Mouse (Mus musculus): Measurements from ENCODE around the gene Fbxo48. TPM values are rescaled to one million over a fixed set of nuclear protein-coding genes. Genes with fewer than 3 reads are reported as not detected.

The Fbxo48 gene
- polyA plus RNA-seq, 1 experiment from 2014 or later = 1.1 TPM

GRCm38 (mm10) chr11:16917512-16917911 is 33.7 kb upstream of the Fbxo48 start:
- Histone ChIP-seq H3K27me3 (ENCODE audit: control insufficient read depth, insufficient read depth, low read length) (no peaks in the 10 kb centered on the region), H3K9me3 (ENCODE audit: control insufficient read depth, low read length) (no peaks in the 10 kb centered on the region), H3K9ac (ENCODE audit: low read length) (no peak overlapping the region), H3K27ac (replicated peaks in 1 of 2; ENCODE audit: control insufficient read depth in 1 of 2, insufficient read depth in 1 of 2, low read depth in 2 of 2, low read length in 2 of 2) (no peak overlapping the region), H3K4me1 (ENCODE audit: control insufficient read depth in 2 of 2, insufficient read depth in 2 of 2, low read length in 2 of 2) (0 out of 4 replicates have a peak, but pooled peaks cover 0 to 5% of the 10 kb centered on the region in 2 experiments), H3K36me3 (ENCODE audit: control insufficient read depth, insufficient read depth, low read length) (no peaks in the 10 kb centered on the region), H3K4me3 (ENCODE audit: control insufficient read depth in 1 of 2, insufficient read depth in 1 of 2, low read depth in 1 of 2, low read length in 2 of 2) (no peak overlapping the region), H3K4me2 (ENCODE audit: low read length) (no peak overlapping the region)
- no peak for ATAC-seq (ENCODE audit: insufficient number of reproducible peaks, insufficient read depth, low FRiP score, low read depth)
- 96% methylated on average over 2 of the region's 2 CpGs for WGBS

- no peak overlapping the region for H3K4me3 ChIP-seq (ENCODE audit: control insufficient read depth in 1 of 2, insufficient read depth in 1 of 2, low read depth in 1 of 2, low read length in 2 of 2)
- no peak overlapping the region for H3K27ac ChIP-seq (replicated peaks in 1 of 2; ENCODE audit: control insufficient read depth in 1 of 2, insufficient read depth in 1 of 2, low read depth in 2 of 2, low read length in 2 of 2)
- no peaks in the 10 kb centered on the region for H3K9me3 ChIP-seq (ENCODE audit: control insufficient read depth, low read length)
- no peaks in the 10 kb centered on the region for H3K27me3 ChIP-seq (ENCODE audit: control insufficient read depth, insufficient read depth, low read length)
- H3K4me2 ChIP-seq (ENCODE audit: low read length) = no peak overlapping the region
- H3K9ac ChIP-seq (ENCODE audit: low read length) = no peak overlapping the region
- ATAC-seq (ENCODE audit: insufficient number of reproducible peaks, insufficient read depth, low FRiP score, low read depth) = no peak
- H3K36me3 ChIP-seq (ENCODE audit: control insufficient read depth, insufficient read depth, low read length) = no peaks in the 10 kb centered on the region
- no peaks in the 10 kb centered on the region; a peak in 1 of 4 replicates for H3K4me1 ChIP-seq (ENCODE audit: control insufficient read depth in 2 of 2, insufficient read depth in 2 of 2, low read length in 2 of 2)
- 82% methylated on average over 3 of the region's 3 CpGs for WGBS
Measured at GRCm38 (mm10) chr11:16932159-16932558, 19.0 kb upstream of the Fbxo48 start.

- Histone ChIP-seq H3K4me3 (ENCODE audit: control insufficient read depth in 1 of 2, insufficient read depth in 1 of 2, low read depth in 1 of 2, low read length in 2 of 2) (no peak overlapping the region), H3K9ac (ENCODE audit: low read length) (no peak overlapping the region), H3K27me3 (ENCODE audit: control insufficient read depth, insufficient read depth, low read length) (no peaks in the 10 kb centered on the region), H3K4me2 (ENCODE audit: low read length) (no peak overlapping the region), H3K9me3 (ENCODE audit: control insufficient read depth, low read length) (no peaks in the 10 kb centered on the region), H3K36me3 (ENCODE audit: control insufficient read depth, insufficient read depth, low read length) (no peaks in the 10 kb centered on the region), H3K27ac (replicated peaks in 1 of 2; ENCODE audit: control insufficient read depth in 1 of 2, insufficient read depth in 1 of 2, low read depth in 2 of 2, low read length in 2 of 2) (no peak overlapping the region), H3K4me1 (ENCODE audit: control insufficient read depth in 2 of 2, insufficient read depth in 2 of 2, low read length in 2 of 2) (no peaks in the 10 kb centered on the region; a peak in 1 of 4 replicates)
- 69% methylated on average over 6 of the region's 6 CpGs for WGBS
- ATAC-seq (ENCODE audit: insufficient number of reproducible peaks, insufficient read depth, low FRiP score, low read depth) = no peak
Measured at GRCm38 (mm10) chr11:16935577-16936236, 15.5 kb upstream of the Fbxo48 start.

- no peak overlapping the region for H3K4me2 ChIP-seq (ENCODE audit: low read length)
- no peak overlapping the region for H3K9ac ChIP-seq (ENCODE audit: low read length)
- H3K9me3 ChIP-seq (ENCODE audit: control insufficient read depth, low read length) = no peaks in the 10 kb centered on the region
- ATAC-seq (ENCODE audit: insufficient number of reproducible peaks, insufficient read depth, low FRiP score, low read depth) = no peak
- no peaks in the 10 kb centered on the region for H3K4me1 ChIP-seq (ENCODE audit: control insufficient read depth in 2 of 2, insufficient read depth in 2 of 2, low read length in 2 of 2)
- no peaks in the 10 kb centered on the region for H3K36me3 ChIP-seq (ENCODE audit: control insufficient read depth, insufficient read depth, low read length)
- H3K27ac ChIP-seq (replicated peaks in 1 of 2; ENCODE audit: control insufficient read depth in 1 of 2, insufficient read depth in 1 of 2, low read depth in 2 of 2, low read length in 2 of 2) = no peak overlapping the region
- H3K4me3 ChIP-seq (ENCODE audit: control insufficient read depth in 1 of 2, insufficient read depth in 1 of 2, low read depth in 1 of 2, low read length in 2 of 2) = no peak overlapping the region
- 69% methylated on average over 4 of the region's 4 CpGs for WGBS
- H3K27me3 ChIP-seq (ENCODE audit: control insufficient read depth, insufficient read depth, low read length) = no peaks in the 10 kb centered on the region
Measured at GRCm38 (mm10) chr11:16941103-16941793, 9.9 kb upstream of the Fbxo48 start.

GRCm38 (mm10) chr11:16941973-16942452 is 9.2 kb upstream of the Fbxo48 start:
- Histone ChIP-seq H3K4me2 (ENCODE audit: low read length) (no peak overlapping the region), H3K4me3 (ENCODE audit: control insufficient read depth in 1 of 2, insufficient read depth in 1 of 2, low read depth in 1 of 2, low read length in 2 of 2) (no peak overlapping the region), H3K4me1 (ENCODE audit: control insufficient read depth in 2 of 2, insufficient read depth in 2 of 2, low read length in 2 of 2) (no peaks in the 10 kb centered on the region), H3K9ac (ENCODE audit: low read length) (no peak overlapping the region), H3K36me3 (ENCODE audit: control insufficient read depth, insufficient read depth, low read length) (no peaks in the 10 kb centered on the region), H3K9me3 (ENCODE audit: control insufficient read depth, low read length) (no peaks in the 10 kb centered on the region), H3K27ac (replicated peaks in 1 of 2; ENCODE audit: control insufficient read depth in 1 of 2, insufficient read depth in 1 of 2, low read depth in 2 of 2, low read length in 2 of 2) (no peak overlapping the region), H3K27me3 (ENCODE audit: control insufficient read depth, insufficient read depth, low read length) (no peaks in the 10 kb centered on the region)
- 74% methylated on average over 4 of the region's 4 CpGs for WGBS
- no peak for ATAC-seq (ENCODE audit: insufficient number of reproducible peaks, insufficient read depth, low FRiP score, low read depth)

- 85% methylated on average over 4 of the region's 4 CpGs for WGBS
- no peaks in the 10 kb centered on the region for H3K4me1 ChIP-seq (ENCODE audit: control insufficient read depth in 2 of 2, insufficient read depth in 2 of 2, low read length in 2 of 2)
- no peak overlapping the region for H3K4me2 ChIP-seq (ENCODE audit: low read length)
- no peak overlapping the region for H3K27ac ChIP-seq (replicated peaks in 1 of 2; ENCODE audit: control insufficient read depth in 1 of 2, insufficient read depth in 1 of 2, low read depth in 2 of 2, low read length in 2 of 2)
- no peak overlapping the region for H3K4me3 ChIP-seq (ENCODE audit: control insufficient read depth in 1 of 2, insufficient read depth in 1 of 2, low read depth in 1 of 2, low read length in 2 of 2)
- H3K9me3 ChIP-seq (ENCODE audit: control insufficient read depth, low read length) = no peaks in the 10 kb centered on the region
- no peaks in the 10 kb centered on the region for H3K27me3 ChIP-seq (ENCODE audit: control insufficient read depth, insufficient read depth, low read length)
- no peaks in the 10 kb centered on the region for H3K36me3 ChIP-seq (ENCODE audit: control insufficient read depth, insufficient read depth, low read length)
- no peak for ATAC-seq (ENCODE audit: insufficient number of reproducible peaks, insufficient read depth, low FRiP score, low read depth)
- no peak overlapping the region for H3K9ac ChIP-seq (ENCODE audit: low read length)
Measured at GRCm38 (mm10) chr11:16943016-16943415, 8.2 kb upstream of the Fbxo48 start.

GRCm38 (mm10) chr11:16948756-16949155 is 2.4 kb upstream of the Fbxo48 start:
- Histone ChIP-seq H3K9ac (ENCODE audit: low read length) (no peak overlapping the region), H3K9me3 (ENCODE audit: control insufficient read depth, low read length) (no peaks in the 10 kb centered on the region), H3K4me1 (ENCODE audit: control insufficient read depth in 2 of 2, insufficient read depth in 2 of 2, low read length in 2 of 2) (peaks cover 0 to 16% of the 10 kb centered on the region in 2 experiments; a peak in 3 of 4 replicates), H3K4me2 (ENCODE audit: low read length) (peak overlapping the region; percentile 48), H3K36me3 (ENCODE audit: control insufficient read depth, insufficient read depth, low read length) (no peaks in the 10 kb centered on the region), H3K4me3 (ENCODE audit: control insufficient read depth in 1 of 2, insufficient read depth in 1 of 2, low read depth in 1 of 2, low read length in 2 of 2) (no peak overlapping the region), H3K27me3 (ENCODE audit: control insufficient read depth, insufficient read depth, low read length) (no peaks in the 10 kb centered on the region), H3K27ac (replicated peaks in 1 of 2; ENCODE audit: control insufficient read depth in 1 of 2, insufficient read depth in 1 of 2, low read depth in 2 of 2, low read length in 2 of 2) (no peak overlapping the region; a peak in 1 of 4 replicates)
- WGBS = 10% methylated on average over 1 of the region's 1 CpGs
- no peak for ATAC-seq (ENCODE audit: insufficient number of reproducible peaks, insufficient read depth, low FRiP score, low read depth)

Measured in heart, embryonic 14.5 days (tissue).